Mouse (Mus musculus) heart, embryonic 14.5 days (tissue): Measurements from ENCODE around the gene Sdk2. TPM values are rescaled to one million over a fixed set of nuclear protein-coding genes. Genes with fewer than 3 reads are reported as not detected.

Source experiments
- ATAC-seq: fragments of 200-750 bp; cut with Nextera tagmentation; 2 replicates; pipeline ENCODE4 v1.8.0; 2017; ENCODE audit warnings: low read depth, moderate TSS enrichment; ENCODE audit not compliant: insufficient number of reproducible peaks, insufficient read depth, low FRiP score
- H3K27ac ChIP-seq, 2 experiments: fragments of 200-500 bp in 1 of 2; fragments of 300-500 bp in 1 of 2; sonication (generic) in 1 of 2; replicated peaks in 1 of 2; 2 replicates each; pipeline ENCODE4 v1.5.1; 2012 to 2014; ENCODE audit warnings: low read depth in 2 of 2, low read length in 2 of 2, control low read depth in 1 of 2, mild to moderate bottlenecking in 1 of 2, mixed read lengths in 1 of 2; ENCODE audit not compliant: control insufficient read depth in 1 of 2, insufficient read depth in 1 of 2
- H3K27me3 ChIP-seq: fragments of 300-500 bp; sonication (generic); 2 replicates; pipeline ENCODE4 v1.6.1; 2014; ENCODE audit warnings: mild to moderate bottlenecking, low read length, control low read depth; ENCODE audit not compliant: control insufficient read depth, insufficient read depth
- H3K36me3 ChIP-seq: fragments of 300-500 bp; sonication (generic); 2 replicates; pipeline ENCODE4 v1.6.1; 2014; ENCODE audit warnings: mild to moderate bottlenecking, control low read depth, low read length, mixed read lengths; ENCODE audit not compliant: control insufficient read depth, insufficient read depth
- H3K4me1 ChIP-seq, 2 experiments: fragments of 200-500 bp in 1 of 2; fragments of 300-500 bp in 1 of 2; sonication (generic) in 1 of 2; 2 replicates each; pipeline ENCODE4 v1.6.1; 2012 to 2014; ENCODE audit warnings: low read length in 2 of 2, control low read depth in 1 of 2, mixed read lengths in 1 of 2; ENCODE audit not compliant: control insufficient read depth in 2 of 2, insufficient read depth in 2 of 2
- H3K4me2 ChIP-seq: fragments of 300-500 bp; sonication (generic); 2 replicates; pipeline ENCODE4 v1.6.1; 2014; ENCODE audit warnings: mild to moderate bottlenecking, low read length
- H3K4me3 ChIP-seq, 2 experiments: fragments of 200-500 bp in 1 of 2; fragments of 300-500 bp in 1 of 2; sonication (generic) in 1 of 2; 2 replicates each; pipeline ENCODE4 v1.5.1; 2012 to 2014; ENCODE audit warnings: low read length in 2 of 2, mild to moderate bottlenecking in 2 of 2, control low read depth in 1 of 2, low read depth in 1 of 2, moderate library complexity in 1 of 2; ENCODE audit not compliant: control insufficient read depth in 1 of 2, insufficient read depth in 1 of 2
- H3K9ac ChIP-seq: fragments of 300-500 bp; sonication (generic); 2 replicates; pipeline ENCODE4 v1.6.1; 2014; ENCODE audit warnings: mild to moderate bottlenecking, low read length
- H3K9me3 ChIP-seq: fragments of 300-500 bp; sonication (generic); 2 replicates; pipeline ENCODE4 v1.6.1; 2016; ENCODE audit warnings: low read length, control low read depth; ENCODE audit not compliant: control insufficient read depth
- WGBS: fragments of 180-500 bp; shearing (Covaris S2); extraction: QIAGEN DNeasy Blood & Tissue Kit; methylation state at CpG from one replicate; pipeline ENCODE4 v1.1.7; 2014; 5-methylcytosine and 5-hydroxymethylcytosine counted together
- polyA plus RNA-seq: library from polyadenylated mRNA; unstranded; fragments of >200 nt; fragmentation: Nextera tagmentation; extraction: Ambion mirVana; gene quantifications from 2 replicates; pipeline ENCODE4 v1.2.1, GENCODE M21; 2014

Sdk2 gene
- polyA plus RNA-seq, 1 experiment from 2014 or later = 2.4 TPM

- no peaks in the 10 kb centered on the region for H3K36me3 ChIP-seq
- no peaks in the 10 kb centered on the region for H3K9me3 ChIP-seq
- no peak overlapping the region for H3K4me3 ChIP-seq
- H3K4me2 ChIP-seq = no peak overlapping the region
- no peak overlapping the region for H3K9ac ChIP-seq
- H3K27ac ChIP-seq = no peak overlapping the region
- no peaks in the 10 kb centered on the region for H3K27me3 ChIP-seq
- no peak for ATAC-seq
- no peaks in the 10 kb centered on the region for H3K4me1 ChIP-seq
- 83% methylated on average over 6 of the region's 6 CpGs for WGBS
These were observed 222.9 kb downstream of the Sdk2 start for GRCm38 (mm10) chr11:113843920-113844319.

GRCm38 (mm10) chr11:113842879-113843278 is 224.0 kb downstream of the Sdk2 start:
- Histone ChIP-seq H3K4me2 (no peak overlapping the region), H3K27me3 (no peaks in the 10 kb centered on the region), H3K36me3 (no peaks in the 10 kb centered on the region), H3K4me3 (no peak overlapping the region), H3K4me1 (no peaks in the 10 kb centered on the region), H3K27ac (no peak overlapping the region), H3K9ac (no peak overlapping the region), H3K9me3 (no peaks in the 10 kb centered on the region)
- ATAC-seq = no peak; the same call in 1 of the 2 replicates
- 85% methylated on average over 11 of the region's 11 CpGs for WGBS

- Histone ChIP-seq H3K36me3 (no peaks in the 10 kb centered on the region; the same call in 1 of the 2 replicates), H3K4me2 (no peak overlapping the region), H3K4me1 (no peaks in the 10 kb centered on the region), H3K4me3 (no peak overlapping the region), H3K27me3 (no peaks in the 10 kb centered on the region), H3K9me3 (no peaks in the 10 kb centered on the region), H3K27ac (no peak overlapping the region), H3K9ac (no peak overlapping the region)
- ATAC-seq = no peak
- WGBS = 96% methylated on average over 6 of the region's 6 CpGs
These were observed 235.2 kb downstream of the Sdk2 start for GRCm38 (mm10) chr11:113831608-113832007.

GRCm38 (mm10) chr11:113828081-113828554 is 238.7 kb downstream of the Sdk2 start:
- Histone ChIP-seq H3K27ac (no peak overlapping the region), H3K36me3 (no peaks in the 10 kb centered on the region; the same call in 1 of the 2 replicates), H3K4me2 (no peak overlapping the region), H3K27me3 (no peaks in the 10 kb centered on the region), H3K9ac (no peak overlapping the region), H3K9me3 (no peaks in the 10 kb centered on the region), H3K4me1 (no peaks in the 10 kb centered on the region), H3K4me3 (no peak overlapping the region)
- ATAC-seq = no peak
- 47% methylated on average over 24 of the region's 24 CpGs for WGBS

- Histone ChIP-seq H3K4me2 (no peak overlapping the region), H3K36me3 (no peaks in the 10 kb centered on the region), H3K27me3 (no peaks in the 10 kb centered on the region), H3K4me3 (no peak overlapping the region), H3K9ac (no peak overlapping the region), H3K4me1 (peaks cover 0 to 7% of the 10 kb centered on the region in 2 experiments; a peak in 2 of 4 replicates), H3K9me3 (no peaks in the 10 kb centered on the region), H3K27ac (no peak overlapping the region)
- no peak for ATAC-seq
- 79% methylated on average over 10 of the region's 10 CpGs for WGBS
These were observed 246.8 kb downstream of the Sdk2 start for GRCm38 (mm10) chr11:113820005-113820404.

GRCm38 (mm10) chr11:113819001-113819400 is 247.8 kb downstream of the Sdk2 start:
- H3K4me2 ChIP-seq = no peak overlapping the region
- H3K9me3 ChIP-seq = no peaks in the 10 kb centered on the region
- WGBS = 48% methylated on average over 1 of the region's 1 CpGs
- no peaks in the 10 kb centered on the region for H3K36me3 ChIP-seq
- ATAC-seq = no peak
- no peak overlapping the region for H3K27ac ChIP-seq
- H3K27me3 ChIP-seq = no peaks in the 10 kb centered on the region
- peaks cover 0 to 7% of the 10 kb centered on the region in 2 experiments; a peak in 2 of 4 replicates for H3K4me1 ChIP-seq
- no peak overlapping the region for H3K4me3 ChIP-seq
- H3K9ac ChIP-seq = no peak overlapping the region

DNA sequence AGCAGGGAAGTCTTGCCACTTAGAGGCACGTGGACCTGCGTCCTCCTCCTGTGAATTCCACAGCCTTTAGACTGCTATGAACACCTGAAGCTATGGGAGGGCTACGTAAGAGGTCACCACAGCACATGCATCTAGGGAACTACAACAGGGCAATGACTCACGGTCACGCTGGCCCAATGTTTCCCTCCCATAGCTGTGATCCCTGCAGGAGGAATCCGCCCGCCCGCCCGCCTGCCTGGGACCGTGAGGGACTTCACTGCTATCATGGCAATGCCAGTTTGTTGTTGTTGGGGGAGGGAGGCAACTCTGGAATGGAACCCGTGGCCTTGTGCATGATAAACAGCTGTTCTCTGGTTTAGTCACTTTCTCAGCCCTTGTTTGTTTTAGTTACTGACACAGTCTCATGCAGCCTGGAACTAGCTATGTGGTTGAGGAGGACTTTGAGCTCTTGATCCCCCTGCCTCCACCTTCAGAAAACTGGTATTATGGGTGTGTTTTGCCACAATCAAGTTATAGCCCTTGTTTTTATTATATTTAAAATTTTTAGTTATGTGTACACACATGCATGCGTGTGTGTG is 249.8 kb downstream of the Sdk2 start:
- no peak for ATAC-seq
- Histone ChIP-seq H3K27ac (no peak overlapping the region), H3K27me3 (no peaks in the 10 kb centered on the region), H3K4me2 (no peak overlapping the region), H3K9me3 (no peaks in the 10 kb centered on the region), H3K4me1 (peaks cover 0 to 9% of the 10 kb centered on the region in 2 experiments; a peak in 2 of 4 replicates), H3K9ac (no peak overlapping the region), H3K4me3 (no peak overlapping the region), H3K36me3 (no peaks in the 10 kb centered on the region)
- 54% methylated on average over 12 of the region's 12 CpGs for WGBS

DNA sequence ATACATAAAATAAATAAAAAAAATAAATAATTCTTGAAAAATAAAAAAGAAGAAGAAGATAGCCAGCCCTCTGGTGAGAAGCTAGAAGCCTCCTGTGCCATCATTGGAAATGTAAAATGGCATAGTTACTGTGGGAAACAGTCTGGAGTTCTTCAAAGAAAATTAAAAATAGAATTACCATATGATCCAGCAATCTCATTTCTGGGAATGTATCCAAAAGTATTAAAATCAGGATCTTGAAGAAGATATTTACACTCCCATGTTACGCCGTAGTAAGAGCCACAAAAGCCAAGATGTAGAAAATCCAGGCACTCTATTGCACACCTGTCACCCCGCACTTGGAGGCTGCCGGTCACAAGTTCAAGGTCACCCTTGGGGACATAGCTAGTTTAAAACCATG is 250.4 kb downstream of the Sdk2 start:
- H3K9ac ChIP-seq = no peak overlapping the region
- H3K4me2 ChIP-seq = no peak overlapping the region
- 44% methylated on average over 4 of the region's 4 CpGs for WGBS
- no peaks in the 10 kb centered on the region for H3K9me3 ChIP-seq
- no peak overlapping the region for H3K27ac ChIP-seq
- no peaks in the 10 kb centered on the region for H3K36me3 ChIP-seq
- H3K4me3 ChIP-seq = no peak overlapping the region
- ATAC-seq = no peak
- peaks cover 4 to 9% of the 10 kb centered on the region in 2 experiments; a peak in 3 of 4 replicates for H3K4me1 ChIP-seq
- H3K27me3 ChIP-seq = no peaks in the 10 kb centered on the region
